Mouse (Mus musculus) stomach, postnatal 0 days (tissue): ENCODE results near the gene Unc5b.

Experiments
- CTCF ChIP-seq: IDR thresholded peaks from 2 replicates; pipeline ENCODE4 v1.5.1; 2016; ENCODE audit warnings: antibody characterized with exemption, low read depth, mild to moderate bottlenecking, moderate library complexity
- EP300 ChIP-seq: optimal IDR thresholded peaks from 2 replicates; pipeline ENCODE3; 2016; ENCODE audit warnings: antibody characterized with exemption

GRCm38 (mm10) chr10:60831379-60831778, at the start of gene Unc5b:
- peak; percentile 67 for TF ChIP-seq CTCF
- no peak for TF ChIP-seq EP300
